Mouse (Mus musculus) left cerebral cortex, adult 9 months (tissue): ENCODE data around the gene Gm19426.
A peak's percentile ranks its signal among the peaks of the same experiment; 100 is the strongest.

ENCODE experiments used
- DNase-seq, 2 experiments: peaks; one replicate each; pipeline ENCODE4 v3.0.0; 2022; ENCODE audit warnings: low spot score in 2 of 2

The Gm19426 gene

DNA sequence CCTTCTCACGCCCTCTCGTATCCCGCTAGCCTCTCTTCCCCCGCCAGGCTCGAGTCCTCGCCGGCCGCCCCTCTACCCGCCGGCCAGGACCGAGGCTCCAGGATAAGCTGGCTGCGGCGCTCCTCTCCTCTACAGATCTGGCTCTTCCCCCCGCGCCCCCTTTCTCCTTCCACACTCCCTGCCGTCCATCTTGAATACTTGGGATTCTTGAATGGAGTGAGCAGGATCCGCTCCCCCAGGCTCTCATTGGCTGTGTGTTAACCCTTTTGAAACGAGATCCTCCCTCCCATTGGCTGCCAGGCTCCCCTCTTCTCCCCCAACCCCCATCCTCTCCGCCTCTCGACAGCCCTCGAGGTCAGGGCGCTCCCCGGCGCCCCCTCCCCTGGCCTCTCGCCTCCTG is at the start of gene Gm19426:
Gene Gm19426 (minus strand): TSS at position 95 of the 400 bp plus-strand sequence.
- peak in 1 of 2 experiments; percentile 63 for DNase-seq

DNA sequence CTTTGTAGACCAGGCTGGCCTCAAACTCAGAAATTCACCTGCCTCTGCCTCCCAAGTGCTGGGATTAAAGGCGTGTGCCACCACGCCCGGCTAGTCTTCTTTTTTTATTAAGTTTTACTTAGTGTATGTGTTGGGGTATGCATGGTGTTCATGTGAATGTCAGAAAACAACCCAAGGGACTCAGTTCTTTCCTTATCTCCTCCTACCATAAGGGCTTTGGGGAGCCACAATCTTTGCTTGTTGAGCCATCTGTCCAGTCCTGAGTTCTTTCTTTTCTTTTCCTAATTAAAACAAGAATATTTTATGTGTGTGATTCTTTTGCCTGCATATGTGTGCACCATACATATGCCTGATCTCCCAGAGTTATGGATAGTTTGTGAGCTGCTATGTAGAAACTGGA is 49.7 kb upstream of the Gm19426 start:
- DNase-seq = no peak

DNA sequence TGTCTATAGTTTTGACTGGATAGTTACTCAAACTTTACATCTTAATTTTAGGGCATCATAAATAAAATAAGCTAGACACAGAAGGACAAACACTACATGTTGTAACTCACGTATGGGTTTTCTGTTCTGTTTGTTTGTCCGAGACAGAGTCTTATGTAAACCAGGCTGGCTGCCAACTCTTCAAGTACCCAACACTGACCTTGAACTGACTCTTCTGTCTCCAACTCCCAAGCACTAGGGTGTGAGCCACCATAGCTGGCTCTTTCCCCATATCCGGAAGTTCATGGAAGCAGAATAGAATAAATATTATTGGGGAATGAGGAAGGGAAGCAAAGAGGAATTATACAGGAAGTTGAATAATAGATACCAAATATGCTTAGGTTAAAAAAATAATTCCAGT is 49.1 kb upstream of the Gm19426 start:
- no peak for DNase-seq

DNA sequence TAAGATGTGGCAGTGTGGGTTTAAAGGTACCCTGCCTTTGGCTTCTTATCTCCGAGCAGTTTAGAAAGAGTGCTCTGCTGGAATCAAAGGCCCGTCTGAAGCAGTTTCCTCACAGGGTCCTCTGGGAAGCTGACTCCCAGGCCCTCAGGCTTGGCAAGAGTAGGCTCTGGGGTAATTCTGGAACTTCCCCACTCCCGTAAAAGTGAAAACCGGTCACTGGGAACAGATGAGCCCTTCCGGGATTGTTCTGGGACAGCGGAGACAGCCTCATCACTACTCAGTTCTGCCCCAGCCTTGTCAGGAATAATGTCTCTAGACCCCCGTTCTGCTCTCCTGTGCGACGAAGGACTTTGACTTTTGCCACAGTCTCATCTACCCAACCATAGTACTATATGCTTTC is 47.0 kb upstream of the Gm19426 start:
- DNase-seq = no peak

DNA sequence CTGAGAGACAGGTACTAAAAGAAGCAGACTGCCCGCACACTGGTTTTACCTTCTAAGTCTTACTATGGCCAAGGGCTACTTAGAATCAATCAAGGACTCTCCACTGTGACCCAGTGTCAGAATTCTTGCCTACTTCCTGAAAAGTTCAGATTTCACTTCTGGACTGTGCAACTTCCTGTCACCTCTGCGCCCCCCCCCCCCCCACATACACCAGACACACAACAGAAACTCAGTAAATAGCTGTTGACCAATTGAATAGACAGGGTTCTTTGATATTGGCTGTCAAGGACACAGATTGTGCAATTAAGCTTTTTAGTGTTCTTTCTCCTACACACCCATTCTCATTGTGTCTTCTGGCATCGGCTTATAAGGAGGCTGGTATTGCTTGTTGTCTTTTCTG is 44.9 kb upstream of the Gm19426 start:
- DNase-seq = no peak

DNA sequence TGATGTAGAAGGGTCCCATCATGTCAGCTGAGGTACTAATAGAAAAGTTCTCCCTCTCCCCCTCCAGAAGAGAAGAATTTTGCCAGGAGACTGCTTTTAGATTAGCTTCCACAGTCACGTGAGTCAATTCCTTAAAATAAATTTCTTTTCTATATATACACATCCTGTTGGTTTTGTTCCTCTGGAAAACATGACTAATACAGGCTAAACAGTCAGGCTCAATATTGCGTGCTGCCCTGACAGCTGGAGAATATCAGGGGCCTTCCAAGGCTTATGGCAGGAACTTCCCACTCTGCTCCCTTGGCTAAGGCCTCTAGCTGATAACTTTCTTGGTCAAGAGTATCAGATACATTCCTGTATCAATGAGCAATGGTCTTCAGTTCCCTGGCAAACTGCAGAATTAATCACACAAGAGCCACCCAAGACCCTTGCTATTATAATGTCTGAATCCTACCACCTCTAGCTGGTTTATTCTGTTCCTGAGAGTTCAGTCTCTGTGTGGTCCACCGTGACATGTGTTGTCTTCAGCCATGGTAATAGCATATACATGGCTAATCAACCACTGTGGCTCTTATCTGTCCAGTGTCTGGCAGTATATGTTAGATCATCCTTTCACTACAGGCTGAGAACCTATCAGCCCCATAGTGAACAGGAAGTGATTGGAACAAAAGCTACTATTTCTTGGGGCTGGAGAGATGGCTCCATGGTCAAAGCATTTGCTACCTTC is 40.5 kb upstream of the Gm19426 start:
- DNase-seq = no peak

DNA sequence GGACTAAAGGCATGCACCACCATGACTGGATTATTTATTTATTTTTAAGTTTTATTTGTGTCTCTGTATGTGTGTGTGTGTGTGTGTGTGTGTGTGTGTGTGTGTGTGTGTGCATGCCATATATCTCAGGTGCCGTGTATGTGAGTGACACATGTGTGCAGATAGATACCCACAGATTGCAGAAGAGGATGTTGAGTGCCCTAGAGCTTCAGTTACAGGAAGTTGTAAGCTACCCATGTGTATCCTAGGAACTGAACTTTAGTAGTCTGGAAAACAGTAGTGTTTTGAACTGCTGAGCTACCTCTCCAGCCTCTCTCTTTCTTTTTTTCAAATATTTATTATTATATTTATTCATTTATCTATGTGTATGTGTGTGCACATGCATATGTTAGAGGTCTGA is 39.9 kb upstream of the Gm19426 start:
- DNase-seq = no peak

DNA sequence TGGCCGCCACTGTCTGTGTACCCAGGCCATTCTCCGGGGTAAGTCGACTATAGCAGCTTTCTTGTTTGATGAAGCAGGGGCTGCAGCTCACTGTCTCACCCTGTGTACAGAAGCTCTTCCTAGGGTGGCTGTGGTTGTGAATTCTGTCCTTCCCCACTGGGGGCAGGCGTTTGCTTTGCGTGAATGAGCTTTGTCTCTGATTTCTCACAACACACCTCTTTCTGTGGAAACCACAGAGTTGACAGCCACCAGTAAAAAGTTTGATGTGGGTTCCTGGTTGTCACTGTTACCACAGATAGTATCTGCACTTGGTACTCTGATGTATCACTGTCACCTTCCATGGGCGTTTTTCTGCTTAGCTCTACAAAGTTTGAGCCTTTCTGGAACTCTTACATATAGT is 35.8 kb upstream of the Gm19426 start:
- DNase-seq = no peak

DNA sequence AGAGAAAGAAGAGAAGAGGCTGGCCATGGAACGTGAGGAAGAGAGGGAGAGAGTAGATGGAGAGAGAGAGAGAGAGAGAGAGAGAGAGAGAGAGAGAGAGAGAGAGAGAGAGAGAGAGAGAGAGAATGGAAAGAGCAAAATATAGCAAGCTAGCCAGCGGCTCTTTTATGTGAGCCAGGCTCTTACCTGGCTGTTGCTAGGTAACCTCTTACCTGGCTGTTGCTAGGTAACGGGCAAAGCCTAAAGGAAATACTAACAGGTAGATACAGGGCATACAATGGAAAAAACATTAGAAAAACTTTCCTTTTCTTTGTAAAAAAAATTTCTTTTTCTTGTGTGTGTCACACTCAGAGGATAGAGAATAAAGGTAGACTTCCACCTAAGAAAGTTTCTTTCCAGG is 34.3 kb upstream of the Gm19426 start:
- no peak for DNase-seq

DNA sequence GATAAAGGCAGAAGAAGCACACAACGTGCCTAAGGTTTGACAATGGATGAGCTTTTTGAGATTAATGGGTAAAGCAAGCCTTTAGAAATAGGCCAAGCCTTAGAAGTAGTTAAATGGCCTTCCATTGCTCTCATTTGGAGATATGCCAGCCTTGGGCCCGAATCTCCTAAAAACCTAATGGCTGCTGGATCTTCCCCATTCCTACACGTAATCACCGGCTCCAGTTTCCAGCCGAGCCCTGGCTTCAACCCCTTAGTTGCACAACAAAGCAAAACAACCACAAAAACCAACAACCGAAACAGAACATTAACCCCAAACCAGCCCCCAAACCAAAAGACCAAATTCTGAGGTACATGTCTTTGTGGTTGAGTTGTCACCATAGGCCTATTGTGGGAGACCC is 32.2 kb upstream of the Gm19426 start:
- DNase-seq = no peak

DNA sequence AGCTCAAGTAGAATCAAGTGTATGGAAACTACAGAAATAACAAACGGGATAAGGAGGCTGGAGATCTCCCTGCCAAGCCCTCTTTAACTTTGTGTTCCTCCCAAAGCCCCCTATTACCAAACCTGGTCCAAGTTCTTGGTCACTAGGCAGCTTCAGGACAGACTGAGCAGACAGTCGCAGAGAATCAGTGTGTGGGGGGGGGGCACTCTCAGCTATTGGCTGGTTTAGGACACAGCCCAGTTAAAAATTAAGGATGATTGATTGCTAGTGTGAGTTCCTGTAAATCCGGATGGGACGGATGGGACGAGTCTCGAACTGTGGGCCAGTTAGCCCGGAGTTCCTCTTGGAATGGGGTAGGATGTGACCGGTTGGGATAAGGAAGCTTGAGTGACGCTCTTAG is 31.8 kb upstream of the Gm19426 start, which contains the start of gene Serping1:
Gene Serping1 (minus strand): TSS at position 204 of the 400 bp plus-strand sequence.
- no peak for DNase-seq

DNA sequence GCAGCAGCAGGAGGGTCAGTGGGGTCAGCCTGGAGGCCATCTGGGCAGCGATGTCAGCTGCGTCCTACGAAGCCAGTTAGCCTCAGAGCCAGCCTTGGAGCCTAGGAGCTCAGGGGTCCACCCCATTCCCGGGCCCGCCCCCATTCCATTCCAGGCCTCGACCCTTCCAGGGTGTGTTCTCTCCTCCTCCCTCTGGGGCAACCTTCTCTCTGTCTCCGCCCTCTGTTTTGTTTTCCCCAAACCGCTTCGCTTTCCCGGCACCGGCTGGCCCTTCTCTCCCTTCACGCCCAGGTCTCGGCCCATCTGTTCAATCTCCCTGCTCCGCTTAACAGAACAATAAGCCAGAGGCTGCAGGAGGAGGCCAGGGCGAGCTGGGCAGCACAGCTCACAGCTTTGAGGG is 31.3 kb upstream of the Gm19426 start:
- DNase-seq = no peak

DNA sequence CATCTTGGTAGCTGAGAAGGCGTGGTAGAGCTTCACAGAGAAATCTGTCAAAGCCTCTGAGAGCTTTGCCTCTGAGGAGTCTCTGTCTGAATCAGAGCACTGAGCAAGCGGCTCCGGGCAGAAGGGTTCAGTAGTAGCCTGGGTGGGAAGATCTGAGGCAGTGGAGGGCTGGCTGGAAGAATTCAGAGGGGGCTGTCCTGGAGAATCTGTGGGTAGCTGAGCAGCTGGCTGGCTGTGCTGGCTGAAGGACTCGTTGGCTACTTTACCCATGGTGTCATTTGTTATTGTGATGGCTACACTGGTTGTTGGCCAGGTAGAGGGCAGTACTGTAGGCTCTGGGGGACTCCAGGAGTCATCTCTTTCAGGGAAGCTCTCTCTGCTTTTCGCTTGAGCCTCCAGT is 29.7 kb upstream of the Gm19426 start:
- DNase-seq = no peak

DNA sequence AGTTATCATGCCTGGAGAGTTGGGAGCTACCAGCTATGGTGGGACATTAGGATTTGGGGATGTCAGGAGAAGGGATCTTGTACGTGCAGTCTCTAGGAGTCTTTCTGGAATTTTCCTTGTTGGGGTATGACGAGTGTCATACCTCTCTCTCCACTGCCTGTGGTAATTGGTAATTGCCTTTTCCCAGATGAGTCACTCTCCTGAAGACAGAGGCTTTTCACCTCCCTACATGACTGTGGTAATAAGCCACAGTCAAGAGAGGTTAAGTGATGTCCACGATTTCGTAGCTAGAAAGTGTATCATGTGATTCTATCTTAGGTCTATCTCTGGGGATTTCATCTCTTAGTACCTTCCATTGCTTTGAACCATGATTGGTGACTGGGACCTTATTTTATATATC is 29.0 kb upstream of the Gm19426 start:
- DNase-seq = no peak

DNA sequence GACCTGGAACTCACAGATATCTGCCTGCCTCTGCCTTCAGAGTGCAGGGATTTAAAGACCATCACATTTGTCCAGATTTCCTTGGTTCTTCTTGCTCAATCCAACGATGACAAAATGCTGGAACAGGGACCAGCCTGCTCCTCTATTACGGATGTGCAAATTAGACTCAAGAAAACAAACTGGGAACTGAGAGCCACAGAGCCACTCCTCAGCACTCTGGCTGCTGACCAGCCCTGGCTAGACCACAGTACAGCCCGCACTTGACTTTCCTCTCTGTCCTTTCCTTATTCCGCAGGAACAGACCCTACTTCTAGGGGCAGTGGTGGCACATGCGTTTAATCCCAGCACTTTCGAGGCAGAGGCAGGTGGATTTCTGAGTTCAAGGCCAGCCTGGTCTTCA is 27.0 kb upstream of the Gm19426 start:
- no peak for DNase-seq

DNA sequence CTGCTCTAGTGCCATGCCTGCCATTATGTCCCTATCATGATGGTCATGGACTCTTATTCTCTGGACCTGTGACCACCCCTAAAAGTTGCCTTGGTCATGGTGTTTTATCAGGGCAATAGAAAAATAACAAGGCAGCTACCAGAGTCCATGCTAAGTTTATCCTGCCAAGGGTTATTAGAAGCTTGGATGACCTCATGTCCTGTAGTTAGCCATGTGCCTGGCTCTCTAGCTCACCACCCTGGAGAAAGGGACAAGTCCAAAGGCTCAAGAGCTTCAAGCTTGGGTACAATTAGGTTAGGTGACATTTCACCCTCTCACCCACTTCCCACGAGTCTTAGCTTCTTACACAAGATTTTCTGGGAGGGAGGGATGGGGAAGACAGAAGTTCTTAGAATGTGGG is 19.4 kb upstream of the Gm19426 start:
- no peak for DNase-seq

DNA sequence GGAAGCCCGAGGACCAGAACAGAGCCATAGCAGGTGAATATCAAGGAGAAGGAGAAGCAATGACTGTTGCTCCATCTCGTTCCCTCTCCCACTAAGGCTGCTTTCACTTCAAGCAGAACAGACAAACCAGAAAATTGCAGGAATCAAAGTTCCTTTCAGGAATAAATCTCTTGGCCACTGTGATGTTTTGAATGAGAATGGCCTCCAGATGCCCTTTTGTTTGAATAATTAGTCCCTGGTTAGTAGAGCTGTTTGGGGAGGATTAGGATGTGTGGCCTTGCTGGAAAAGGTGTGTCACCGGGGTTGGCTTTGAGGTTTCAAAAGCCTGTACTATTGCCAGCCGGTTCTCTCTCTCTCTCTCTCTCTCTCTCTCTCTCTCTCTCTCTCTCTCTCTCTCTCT is 18.8 kb upstream of the Gm19426 start:
- no peak for DNase-seq

DNA sequence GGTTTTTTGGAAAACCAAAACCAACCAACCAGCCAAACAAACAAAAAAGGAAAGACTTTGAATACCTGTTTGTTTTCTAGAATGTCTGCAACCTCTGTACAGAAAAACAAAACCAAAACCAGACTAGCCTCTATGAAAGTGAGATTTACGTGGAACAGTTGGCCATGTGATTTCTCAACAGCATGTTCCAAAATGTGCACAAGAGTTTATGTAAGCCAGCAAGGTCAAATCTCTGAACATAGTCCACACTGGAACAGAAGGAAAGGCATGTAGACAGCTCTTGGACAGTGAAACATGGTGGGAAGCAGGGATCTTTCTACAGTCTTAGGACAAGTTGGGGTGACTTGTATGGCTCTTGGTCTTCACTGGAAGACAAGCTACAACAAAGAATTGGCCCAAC is 18.4 kb upstream of the Gm19426 start:
- no peak for DNase-seq

DNA sequence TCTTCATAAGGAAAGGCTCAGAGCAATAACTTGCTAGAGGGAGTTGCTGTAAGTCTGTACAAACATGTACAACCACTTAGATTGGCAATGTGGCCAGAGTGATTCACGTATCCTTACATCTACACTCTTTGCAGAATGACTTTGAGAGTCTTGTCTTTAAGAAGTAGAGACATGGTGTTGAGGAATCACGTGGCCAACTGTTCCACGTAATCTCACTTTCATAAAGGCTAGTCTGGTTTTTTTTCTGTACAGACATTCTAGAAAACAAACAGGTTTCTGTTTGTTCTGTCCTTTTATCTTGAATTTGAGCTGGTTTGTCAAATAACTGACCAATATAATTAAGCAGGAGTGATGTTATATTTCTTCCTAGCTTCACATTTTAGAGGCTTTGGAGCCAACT is 17.9 kb upstream of the Gm19426 start:
- DNase-seq = no peak

DNA sequence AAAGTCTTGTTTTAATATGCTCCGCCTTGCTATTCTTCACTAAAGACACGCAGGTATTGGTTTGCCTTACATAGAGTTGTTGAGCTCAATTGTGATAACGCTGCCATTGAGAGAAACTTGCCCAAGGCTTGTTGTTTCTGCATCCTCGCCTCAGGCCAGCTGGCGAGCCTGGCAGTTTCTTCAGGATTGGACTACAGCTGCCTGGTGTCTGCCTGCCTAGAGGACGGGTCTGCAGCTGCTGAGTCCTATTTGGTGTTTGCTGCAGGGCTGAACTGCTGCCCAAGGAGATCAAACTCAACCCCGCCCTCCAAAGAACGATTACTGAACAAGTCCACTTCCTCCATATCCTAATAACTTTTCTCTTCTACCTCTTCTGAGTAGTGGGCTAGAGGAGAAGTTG is 17.3 kb upstream of the Gm19426 start:
- no peak for DNase-seq

DNA sequence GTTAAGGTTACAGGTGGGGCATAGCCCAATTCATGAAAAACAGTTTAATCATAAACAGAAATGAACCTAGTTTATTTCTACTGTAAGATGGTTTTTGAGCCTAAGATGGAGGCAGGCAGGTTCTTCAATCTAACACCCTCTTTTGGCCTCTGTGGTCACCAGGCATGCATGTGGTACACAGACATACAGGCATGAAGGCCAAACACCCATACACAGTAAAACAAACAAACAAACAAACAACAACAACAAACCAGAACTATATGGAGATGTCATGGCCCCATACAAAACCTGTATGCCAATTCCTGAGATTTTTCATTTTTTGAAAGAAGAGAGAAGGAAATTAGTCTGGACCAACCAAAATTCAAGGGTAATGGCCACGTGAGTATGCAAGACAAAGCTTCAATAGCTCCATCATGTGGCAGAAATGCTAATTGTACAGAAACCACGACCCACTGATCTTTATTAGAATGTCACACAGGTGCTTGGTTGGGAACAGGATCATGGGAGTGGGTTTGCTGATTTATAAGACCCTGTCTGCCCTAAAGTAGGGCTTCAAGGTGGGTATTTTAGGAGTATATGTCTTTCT is 15.2 kb upstream of the Gm19426 start:
- DNase-seq = peak in 1 of 2 experiments; percentile 64

DNA sequence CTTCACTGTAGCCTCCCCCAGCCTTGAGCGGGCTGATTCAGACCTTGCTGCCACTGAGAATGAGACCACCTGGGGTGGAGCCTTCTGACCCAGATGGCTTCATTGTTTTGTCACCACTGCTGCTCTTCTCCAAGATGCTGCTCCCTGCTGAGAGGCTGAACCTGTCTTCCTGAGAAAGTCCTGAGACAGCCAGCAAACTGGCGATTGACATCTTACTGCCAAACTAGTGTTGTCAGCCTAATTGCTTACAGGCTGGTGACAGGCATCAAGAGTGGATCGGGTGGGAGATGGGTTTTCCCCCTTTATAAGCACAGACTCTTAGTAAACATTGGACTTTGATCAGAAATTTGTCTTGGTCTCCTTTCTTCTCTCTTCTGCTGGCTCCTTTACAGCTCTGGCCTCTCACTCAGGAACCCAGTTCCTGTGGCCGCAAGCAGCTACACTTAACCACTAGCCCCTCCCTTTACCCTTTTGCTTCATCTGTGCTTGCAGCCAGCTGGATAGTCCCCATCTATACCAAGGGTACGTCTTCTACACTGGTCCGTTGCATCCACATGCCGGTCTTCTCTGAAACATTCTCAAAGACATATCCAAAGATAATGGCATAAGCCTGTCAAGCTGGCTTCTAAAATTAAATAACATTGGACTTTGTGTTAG is 13.7 kb upstream of the Gm19426 start:
- no peak for DNase-seq

DNA sequence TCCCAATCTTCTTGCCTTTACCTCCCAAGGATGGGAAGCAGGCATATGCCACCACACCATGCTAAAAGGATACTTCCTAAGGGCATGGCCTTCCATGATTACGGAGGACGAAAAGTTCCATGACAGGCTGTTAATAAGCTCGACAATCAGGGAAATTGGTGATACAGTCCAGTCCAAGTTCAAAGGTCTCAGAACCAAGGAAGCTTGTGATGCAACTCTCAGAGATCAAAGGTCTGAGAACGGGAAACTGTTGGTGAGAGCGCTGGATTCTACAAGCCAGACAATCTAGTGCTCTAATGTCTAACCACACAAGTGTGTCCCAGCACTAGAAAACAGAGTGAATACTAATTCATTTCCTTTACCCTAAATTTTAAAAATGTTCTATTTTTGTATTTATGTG is 12.8 kb upstream of the Gm19426 start:
- no peak for DNase-seq
